Mouse (Mus musculus): ENCODE data around the gene Ifit2.

Gene Ifit2

DNA sequence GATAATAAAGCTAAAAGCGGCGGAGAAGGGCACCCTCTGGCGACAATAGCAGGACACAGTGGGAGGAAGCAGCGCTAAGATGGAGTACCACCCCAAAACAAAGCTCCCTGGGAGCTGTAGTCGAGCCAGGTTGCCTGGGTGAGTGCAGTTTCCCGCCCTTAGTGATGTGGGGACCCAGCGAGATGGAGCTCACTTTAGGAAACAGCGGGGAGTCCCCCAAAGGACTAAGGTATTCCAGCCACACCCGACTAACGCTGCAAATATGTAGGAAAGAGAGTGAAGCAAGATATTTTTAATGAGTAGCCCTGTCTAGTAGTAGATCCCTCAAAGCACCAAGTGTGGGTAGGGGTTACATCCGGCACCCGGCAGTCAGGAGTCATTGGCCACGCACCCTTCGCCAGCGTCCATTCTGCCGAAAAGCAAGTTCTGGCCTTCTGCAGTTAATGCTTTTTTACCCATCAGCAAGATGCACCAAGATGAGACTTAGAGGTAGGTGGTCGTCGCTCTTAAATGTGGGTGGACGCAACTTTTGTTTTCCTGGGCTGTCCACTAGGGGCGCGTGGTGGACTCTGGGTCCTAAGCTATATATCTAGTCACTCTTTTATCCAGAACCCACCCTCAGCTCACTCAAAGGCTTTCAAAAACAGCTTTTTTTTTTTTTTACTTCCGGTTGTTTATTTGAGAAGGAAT, at the start of gene Ifit2:
TSS of gene Ifit2 (plus strand) at position 161 of the 690 bp plus-strand sequence.
- DNase-seq (ENCODE audit: extremely low read depth, low read depth, low spot score): no peak

DNA sequence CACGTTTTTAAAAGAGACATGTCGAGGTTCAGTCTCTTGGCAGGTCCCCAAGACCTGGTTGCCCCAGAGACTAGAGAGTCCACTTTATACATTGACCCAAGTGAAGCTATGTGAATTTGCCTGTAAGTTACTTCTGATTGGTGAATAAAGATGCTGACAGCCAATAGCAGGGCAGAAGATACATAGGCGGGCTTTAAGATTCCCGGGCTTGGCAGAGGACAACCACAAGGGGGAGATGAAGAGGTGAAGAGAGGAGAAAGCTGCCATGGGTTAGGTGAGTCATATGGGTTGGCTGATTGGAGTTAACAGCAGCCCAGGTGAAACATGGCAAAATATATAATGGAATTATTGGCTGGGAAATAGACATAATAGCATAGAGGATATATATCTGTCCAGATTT, 49.7 kb upstream of the Ifit2 start:
- DNase-seq (ENCODE audit: extremely low read depth, low read depth, low spot score): no peak

DNA sequence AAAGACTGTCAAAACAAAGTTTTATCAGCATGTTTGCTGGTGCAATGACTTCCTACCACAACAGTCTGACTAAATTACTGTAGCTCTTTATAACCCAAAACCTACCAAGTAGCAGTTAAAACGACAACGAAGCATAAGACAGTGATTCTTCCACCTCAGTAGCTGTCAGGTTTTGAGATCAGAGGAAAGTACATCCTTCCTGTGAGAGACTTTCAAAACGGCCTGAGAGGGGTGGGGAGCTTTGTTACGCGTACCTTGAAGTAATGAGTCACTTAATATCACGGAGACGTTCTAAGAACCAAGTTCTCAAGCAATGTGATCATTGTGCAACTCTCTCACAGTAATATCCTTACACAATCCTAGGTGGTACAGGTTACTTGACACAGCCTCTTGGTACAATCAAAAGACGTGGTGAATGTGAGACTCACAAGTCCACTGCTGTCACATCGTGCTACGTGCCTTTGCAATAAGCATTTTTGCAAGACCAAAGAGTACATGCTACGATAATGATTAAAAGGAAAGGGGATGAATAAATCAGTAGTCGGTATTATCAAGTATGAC, 45.3 kb upstream of the Ifit2 start:
- DNase-seq (ENCODE audit: extremely low read depth, low read depth, low spot score): no peak

DNA sequence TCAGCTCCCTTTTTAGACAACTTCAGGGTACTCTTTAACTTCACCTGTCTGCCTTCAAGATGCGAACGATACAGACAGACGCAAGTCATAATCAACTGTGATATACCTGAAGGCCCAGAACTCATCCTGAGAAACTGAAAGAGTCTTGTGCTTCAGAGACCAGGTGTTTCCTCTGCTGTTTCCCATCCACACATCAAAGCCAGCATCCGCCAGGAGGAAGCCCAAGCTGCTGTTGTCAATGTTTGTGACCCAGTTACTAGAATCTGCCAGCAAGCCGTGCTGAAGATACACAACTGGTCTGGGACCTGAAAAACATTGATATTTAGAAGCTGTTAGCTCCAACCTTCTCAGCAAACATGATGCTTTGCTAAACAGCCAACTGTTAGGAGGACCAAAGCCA, 39.8 kb upstream of the Ifit2 start:
- DNase-seq (ENCODE audit: extremely low read depth, low read depth, low spot score): no peak

DNA sequence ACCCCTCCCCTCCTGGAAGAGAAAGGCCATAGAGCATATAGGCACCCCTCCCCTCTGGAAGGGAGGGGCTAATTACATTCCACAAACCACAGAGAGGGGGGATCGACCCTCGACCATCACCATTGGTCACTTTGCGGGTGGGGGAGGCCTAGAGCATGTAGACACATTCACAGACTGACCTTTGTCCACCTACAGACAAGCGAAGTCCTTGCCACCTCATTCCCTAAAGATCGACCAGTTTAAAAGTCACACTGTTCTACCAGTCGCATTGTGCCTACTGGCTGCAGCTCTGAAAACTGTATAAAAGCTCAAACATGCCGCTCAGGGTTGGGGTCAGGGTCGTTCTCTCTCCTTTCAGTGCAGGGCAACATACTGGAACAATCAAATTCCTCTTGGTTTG, 39.0 kb upstream of the Ifit2 start:
- no peak for DNase-seq (ENCODE audit: extremely low read depth, low read depth, low spot score)

DNA sequence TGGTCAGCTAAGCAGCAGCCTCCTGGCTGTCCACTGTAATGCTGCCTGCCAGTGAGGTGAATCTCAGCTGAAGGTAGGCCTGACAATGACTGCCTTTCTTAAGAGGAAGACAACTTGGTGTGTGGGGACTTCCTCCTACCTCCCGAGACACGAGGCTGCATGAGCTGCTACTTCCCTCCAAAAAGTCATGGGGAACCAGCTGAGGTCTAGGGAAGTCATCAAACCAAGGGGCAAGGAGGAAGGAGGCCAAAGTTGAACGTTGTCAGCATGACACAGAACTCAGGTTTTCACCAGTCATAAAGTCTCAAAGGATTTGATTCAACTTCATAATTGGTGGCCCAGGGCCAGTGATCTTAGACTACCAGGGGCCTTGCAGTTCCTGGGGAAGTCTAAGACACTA, 34.8 kb upstream of the Ifit2 start:
- DNase-seq (ENCODE audit: extremely low read depth, low read depth, low spot score): no peak

DNA sequence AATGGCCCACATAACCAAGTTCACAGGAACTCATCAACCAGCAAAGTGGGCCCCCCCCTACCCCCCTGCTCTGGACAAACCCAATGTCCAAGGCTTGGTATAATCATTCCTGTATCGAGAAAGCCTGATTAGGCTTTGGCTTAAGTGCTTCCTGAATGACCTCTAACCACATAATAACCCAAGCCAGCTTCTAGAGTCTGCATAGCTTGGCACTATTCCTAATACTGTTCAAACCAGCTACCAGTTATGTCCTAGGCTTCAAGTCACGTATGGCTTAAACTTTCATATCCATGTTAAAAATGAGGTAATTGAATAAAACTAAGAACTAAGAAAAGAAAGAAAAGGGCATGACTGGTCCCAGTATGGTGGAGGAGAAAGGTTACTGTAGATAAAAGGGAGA, 34.1 kb upstream of the Ifit2 start:
- no peak for DNase-seq (ENCODE audit: extremely low read depth, low read depth, low spot score)

DNA sequence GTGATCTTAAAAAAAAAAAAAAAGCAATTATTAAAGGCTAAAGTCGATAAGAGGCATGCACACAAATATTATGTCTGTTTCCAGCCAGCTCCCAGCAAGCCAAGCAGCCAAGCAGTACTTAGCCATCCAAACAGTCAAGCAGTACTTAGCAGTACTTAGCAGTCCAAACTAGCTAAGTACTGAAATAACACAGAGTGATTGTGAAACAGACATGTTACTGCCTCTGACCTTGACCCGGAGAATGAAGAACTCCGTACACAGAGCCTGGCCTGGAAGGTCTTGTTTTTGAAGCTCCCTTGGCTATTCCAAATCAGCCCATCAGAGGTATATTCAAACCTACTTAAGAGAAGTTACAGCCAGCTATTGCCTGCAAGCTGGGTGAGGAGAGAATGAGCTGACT, 33.3 kb upstream of the Ifit2 start:
- DNase-seq (ENCODE audit: extremely low read depth, low read depth, low spot score): peak; percentile 18

DNA sequence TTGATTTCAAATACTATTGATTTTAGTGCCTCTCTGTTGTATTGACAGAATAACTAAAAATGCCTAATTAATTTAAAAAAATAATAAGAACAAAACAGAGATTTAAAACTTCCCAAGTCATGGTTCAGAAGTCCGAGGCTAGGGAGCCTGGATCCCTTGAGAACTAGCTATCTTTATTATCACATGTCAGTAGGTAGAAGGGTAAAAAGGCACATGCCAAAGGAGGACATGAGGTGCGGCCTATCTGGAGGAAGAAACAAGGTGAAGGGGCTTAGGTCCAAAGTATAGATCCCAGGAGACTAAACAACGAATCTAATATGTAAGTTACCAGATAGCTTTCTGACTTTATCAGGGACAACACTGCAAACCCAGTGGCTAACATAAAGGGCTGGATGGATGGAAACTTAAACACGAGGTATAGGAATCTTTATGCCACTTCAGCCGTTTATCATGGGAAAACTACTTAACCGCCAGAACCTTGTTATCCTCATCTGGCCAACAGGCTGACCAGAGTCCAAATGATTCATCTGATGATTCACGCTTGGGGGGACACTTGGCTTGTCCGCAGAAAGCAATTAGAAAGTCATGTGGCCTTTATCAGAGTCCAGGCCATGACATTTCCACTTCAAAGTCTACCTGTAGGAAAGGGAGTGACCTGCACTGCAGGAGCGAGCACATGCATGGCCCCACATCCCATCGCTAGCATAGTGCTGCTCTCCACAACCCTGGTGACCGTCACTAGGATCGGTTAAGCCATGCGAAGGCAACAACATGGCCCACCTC, 32.5 kb upstream of the Ifit2 start:
- no peak for DNase-seq (ENCODE audit: extremely low read depth, low read depth, low spot score)

DNA sequence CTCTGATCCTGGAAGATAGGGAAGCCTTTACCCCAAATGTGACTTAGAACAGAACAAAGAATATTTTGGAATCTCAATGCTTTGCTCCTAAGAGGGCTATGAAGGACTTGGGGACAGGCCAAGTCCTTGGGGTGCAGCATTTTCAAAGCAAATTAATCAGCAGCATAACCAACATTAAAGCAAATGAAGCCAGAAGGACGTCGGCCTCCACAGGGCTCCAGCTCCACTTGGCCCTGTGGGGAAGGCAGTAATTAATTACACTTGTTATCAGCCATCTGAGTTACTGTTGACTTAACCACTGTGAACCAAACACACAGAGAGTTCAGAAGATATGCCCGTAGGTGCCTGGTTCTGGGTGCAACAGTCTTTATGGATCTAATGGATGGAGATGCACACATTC, 31.7 kb upstream of the Ifit2 start:
- no peak for DNase-seq (ENCODE audit: extremely low read depth, low read depth, low spot score)

DNA sequence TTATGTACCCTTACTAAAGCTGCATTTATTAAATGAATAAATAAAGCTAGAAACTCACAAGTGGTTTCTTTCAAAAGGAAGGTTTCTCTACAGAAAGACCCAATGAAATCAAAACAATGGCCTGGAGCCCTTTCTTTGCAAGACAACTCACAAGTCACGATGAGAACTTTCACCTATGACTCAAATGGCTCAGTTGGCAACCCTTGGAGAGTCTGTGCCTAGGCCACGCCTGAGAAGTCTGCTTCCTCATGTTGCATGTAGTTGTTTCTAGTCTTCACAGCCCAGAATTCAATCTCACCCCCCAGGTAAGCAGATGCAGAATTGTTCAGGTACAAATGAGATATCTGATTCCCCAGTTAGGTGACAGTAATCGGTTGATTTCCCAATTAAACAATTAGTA, 30.8 kb upstream of the Ifit2 start:
- DNase-seq (ENCODE audit: extremely low read depth, low read depth, low spot score): no peak

DNA sequence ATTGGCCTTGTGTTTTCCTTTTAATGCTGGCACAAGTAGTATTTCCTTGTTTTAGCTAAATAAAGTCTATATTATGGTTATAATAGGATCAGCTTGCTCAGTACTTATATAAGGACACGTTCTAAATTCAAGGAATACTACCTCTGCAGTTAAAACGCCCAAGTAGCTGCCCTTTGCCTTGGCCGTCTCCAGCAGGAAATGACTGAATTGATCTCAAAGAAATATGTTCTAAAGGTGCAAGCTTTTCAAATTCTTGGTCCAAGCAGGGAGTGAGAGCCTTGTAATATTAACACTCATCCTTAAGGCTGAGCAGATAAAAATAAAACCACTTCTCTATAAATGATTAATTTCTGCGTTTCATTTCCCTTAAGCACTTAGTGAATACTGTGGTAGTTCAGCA, 30.4 kb upstream of the Ifit2 start:
- no peak for DNase-seq (ENCODE audit: extremely low read depth, low read depth, low spot score)

DNA sequence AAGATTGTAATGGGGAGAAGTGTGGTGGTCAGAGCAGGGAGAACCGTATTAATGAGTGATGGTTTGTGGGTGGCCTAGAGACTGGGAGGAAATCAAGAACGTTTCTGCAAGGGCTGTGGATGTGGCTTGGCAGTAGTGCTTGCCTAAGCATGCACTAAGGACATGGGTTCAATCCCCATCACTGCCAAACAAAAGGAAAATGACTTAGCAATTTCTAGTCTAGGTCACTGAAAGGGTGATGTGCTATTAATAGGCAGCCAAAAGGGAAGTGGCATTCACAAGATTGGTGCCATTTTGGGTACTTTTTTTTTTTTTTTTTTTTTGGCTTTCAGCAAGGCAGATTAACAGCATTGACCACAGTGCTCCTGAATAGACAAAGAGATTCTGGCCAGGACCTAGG, 29.1 kb upstream of the Ifit2 start:
- no peak for DNase-seq (ENCODE audit: extremely low read depth, low read depth, low spot score)

DNA sequence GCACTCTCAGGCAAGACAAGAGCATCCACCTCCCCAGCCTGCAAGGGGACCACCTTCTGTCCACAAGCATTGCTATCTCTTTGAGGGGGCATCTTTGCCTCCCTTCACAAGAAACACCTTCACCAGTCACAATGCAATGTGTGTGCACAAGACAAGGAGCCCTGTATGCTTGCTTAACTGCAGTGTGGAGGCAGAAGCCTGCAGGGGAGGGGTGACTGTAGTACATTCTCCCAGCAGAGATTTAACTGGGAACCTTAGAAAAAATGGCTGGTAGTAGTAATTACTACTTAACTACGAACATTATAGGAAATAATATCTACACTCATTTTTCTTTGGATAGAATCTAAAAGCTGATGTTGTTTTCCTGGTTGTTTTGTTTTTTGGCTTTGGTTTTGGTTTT, 28.5 kb upstream of the Ifit2 start:
- no peak for DNase-seq (ENCODE audit: extremely low read depth, low read depth, low spot score)

DNA sequence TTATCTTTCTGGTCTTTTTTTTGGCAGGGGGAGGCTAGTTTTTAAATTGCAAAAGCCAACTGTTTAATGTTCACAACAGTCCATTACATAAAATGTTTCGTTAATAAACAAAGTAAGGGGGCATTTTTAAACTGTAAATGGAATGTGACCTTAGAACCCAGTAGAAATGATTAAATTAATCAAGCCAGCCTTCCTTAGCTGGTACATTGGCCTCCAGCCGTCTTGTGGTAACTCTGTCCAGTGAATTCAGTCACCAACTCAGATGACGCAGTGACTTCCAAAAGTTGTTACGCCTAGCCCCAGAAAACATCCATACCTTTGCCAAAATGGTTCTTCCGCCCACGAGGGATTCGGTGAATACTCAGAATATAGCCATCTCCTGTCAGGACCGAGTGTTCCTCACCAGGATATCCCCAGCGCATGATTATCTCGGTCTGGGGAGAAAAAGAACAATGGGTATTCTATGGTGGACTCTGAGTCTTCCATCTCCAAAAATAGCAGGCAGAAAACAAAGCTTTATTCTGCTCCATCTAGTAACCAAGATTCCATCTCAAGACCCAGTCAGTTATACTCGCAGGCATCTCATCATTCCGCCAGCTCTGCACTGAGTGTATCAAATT, 27.3 kb upstream of the Ifit2 start:
- DNase-seq (ENCODE audit: extremely low read depth, low read depth, low spot score): no peak

DNA sequence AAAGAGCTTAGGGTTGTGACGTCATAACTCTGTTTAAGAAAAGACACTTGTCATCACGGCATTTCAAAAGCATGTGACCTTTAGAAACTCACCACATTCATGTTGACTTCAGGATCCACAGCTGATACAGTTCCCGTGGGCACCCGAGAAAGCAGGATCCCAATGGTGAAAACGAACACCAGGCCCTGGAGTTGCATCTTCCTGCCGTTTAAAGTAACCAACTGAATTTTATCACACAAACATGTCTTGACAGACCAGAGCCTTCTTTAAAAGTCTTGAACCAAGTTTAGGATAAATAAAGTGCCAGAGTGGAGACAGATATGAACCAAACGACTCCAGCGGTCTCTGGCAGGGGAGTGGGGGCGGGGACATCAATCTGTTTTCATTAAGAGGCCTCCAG, 25.8 kb upstream of the Ifit2 start:
- DNase-seq (ENCODE audit: extremely low read depth, low read depth, low spot score): no peak

DNA sequence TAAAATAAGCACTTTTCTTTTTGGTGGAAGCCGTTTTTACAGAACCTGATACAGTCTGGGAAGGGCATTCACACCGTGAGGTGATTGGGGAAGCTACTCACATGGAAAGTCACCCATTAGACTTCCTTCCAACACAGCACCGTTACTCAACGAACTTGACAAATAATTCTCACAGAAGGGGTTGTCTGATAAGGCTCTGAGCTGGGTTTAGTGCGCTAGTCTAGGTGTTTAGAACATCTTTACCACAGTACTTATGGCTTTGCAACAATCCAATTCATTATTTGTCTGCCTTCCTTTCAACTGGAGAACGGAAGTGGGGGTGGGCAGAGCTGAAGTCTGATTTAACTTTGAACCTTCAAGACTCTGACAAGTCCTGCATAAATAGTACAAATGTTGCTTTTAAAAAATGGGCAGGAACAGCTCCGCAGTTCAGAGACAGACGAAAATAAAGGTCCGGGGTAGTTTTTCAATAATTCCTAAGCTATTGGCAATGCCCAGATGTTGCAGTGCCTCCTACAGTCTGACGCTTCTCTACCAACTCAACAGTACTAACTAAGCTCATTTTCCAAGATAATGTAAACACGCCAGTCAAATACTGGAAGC, 24.1 kb upstream of the Ifit2 start:
- no peak for DNase-seq (ENCODE audit: extremely low read depth, low read depth, low spot score)

DNA sequence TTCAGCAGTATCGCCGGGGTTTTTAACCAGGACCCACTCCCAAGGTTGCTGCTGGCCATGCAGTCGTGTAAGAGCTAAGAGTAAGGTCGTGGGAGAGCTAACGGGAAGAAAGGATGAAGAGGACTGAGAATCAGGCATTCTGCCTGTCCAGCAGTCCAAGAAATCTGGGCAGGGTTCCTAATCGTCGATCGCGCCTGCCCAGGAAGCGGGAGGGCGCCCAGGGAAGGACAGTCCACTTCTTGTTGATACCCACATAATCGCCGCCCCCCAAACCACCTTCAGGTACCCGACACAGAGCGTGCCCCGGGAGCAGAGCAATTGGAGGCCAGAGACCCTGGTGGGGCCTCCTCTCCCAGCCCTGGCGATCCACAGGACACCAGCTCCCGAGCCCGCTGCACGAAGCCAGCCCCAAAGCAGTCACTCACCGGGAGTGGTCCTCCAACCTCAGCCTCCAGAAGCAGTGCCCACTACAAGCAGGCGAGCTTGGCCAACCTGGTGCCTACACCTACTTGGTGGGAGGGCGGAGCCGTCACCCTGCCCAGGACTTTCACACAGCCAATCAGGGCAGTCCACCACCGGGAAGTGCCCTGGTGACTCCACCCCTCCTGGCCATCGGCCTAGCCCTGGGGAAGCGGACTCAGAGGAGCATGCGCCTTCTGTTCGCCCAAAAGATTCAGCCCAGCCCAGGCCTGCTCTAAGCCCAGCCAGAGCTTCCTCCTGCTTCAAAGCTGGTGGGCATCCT, 23.4 kb upstream of the Ifit2 start, which contains the start of gene Lipa:
TSS of gene Lipa (minus strand) at position 534 of the 742 bp plus-strand sequence.
- peak; percentile 47 for DNase-seq (ENCODE audit: extremely low read depth, low read depth, low spot score)

DNA sequence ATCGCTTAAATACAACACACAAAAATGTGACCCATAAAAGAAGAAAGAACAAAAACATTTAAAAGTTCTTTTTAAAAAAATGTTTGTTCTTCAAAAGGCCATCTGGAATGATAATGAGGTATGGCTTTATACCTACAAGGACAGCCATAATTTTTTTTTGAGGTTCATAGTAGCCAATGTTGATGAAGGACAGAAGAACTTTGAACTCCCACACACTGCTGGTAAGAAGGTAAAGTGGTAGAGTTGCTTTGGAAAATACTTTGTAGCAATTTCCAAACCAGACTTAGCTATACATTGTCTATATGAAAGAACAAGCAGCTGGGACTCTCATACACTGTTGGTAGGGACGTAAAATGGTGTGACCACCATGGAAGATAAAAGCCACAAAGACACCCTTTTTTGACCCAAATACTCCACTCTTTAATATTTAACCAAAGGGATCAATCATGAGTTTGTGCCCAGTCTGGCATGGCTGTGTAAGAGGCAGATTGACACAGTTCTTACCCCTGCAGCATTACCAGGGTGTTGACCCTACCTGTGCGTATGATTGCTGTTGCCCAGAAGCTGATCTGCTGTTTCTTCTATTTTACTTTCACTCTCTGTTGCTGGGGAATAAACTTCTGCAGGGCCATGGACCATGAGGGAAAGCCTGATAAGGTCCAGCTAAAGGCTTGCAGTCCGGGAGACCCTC, 18.3 kb upstream of the Ifit2 start:
- no peak for DNase-seq (ENCODE audit: extremely low read depth, low read depth, low spot score)

DNA sequence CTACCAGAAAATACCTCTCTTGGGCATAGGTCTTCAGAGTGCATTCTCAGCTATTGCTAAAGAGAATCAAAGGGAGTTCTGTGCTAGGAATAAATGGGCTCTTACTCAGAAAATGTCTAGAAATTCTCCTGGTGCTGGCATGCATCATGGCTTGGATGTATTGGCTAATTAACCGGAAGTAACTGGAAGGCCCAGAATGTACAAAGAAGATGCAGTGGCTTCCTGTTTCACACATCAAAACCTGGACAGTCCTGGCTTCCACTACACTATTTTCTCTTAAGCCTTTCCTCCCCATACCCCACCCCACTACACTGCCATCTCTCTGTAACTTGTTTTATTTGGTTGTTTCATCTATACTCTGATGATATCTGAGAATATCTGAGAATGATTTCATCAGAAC, 11.1 kb upstream of the Ifit2 start:
- DNase-seq (ENCODE audit: extremely low read depth, low read depth, low spot score): no peak
